Mouse (Mus musculus): ENCODE measurements at regions not wholly inside any gene's neighbourhood (a gene's known extent, or its start where the extent isn't known, plus 50 kb on each side); places are given as distances from the start of the nearest gene placed in this dataset.

- Histone ChIP-seq H3K27ac (ENCODE audit: insufficient read depth, low read length) (no peak overlapping the region), H3K4me3 (ENCODE audit: insufficient read depth, low read length) (no peak overlapping the region), H3K4me1 (ENCODE audit: control insufficient read depth, insufficient read depth, low read length) (no peaks in the 10 kb centered on the region)
- TF ChIP-seq POLR2A (IDR thresholded peaks at IDR 0.05; ENCODE audit: low read depth, low read length) (no peak), CTCF (IDR thresholded peaks at IDR 0.05; ENCODE audit: borderline replicate concordance, insufficient read depth, low read length) (no peak)
Measured at GRCm38 (mm10) chr3:84367145-84367740, 60.6 kb upstream of the Trim2 start.

- Histone ChIP-seq H3K4me3 (ENCODE audit: insufficient read depth, low read length) (no peak overlapping the region), H3K27ac (ENCODE audit: insufficient read depth, low read length) (no peak overlapping the region), H3K4me1 (ENCODE audit: control insufficient read depth, insufficient read depth, low read length) (no peaks in the 10 kb centered on the region)
- no peak for TF ChIP-seq POLR2A (IDR thresholded peaks at IDR 0.05; ENCODE audit: low read depth, low read length)
- TF ChIP-seq CTCF (IDR thresholded peaks at IDR 0.05; ENCODE audit: borderline replicate concordance, insufficient read depth, low read length) = no peak
Measured at GRCm38 (mm10) chr3:84358672-84359071, 52.0 kb upstream of the Trim2 start.

DNA sequence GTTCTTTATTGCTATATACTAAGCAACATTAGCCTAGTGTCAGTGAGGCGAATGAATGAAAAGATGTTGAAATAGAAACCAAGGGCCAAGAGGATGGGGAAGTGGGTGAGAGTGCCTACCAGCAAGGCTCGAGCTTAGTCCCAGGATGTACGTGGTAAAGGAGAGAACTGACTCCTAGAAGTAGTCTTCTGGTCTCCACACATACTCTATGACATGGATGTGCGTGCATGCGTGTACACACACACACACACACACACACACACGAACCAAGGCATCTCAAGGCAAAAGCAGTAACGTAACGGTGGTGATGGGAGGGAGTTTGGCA, 50.0 kb upstream of the Trim2 start:
- Histone ChIP-seq H3K4me3 (ENCODE audit: insufficient read depth, low read length) (no peak overlapping the region), H3K27ac (ENCODE audit: insufficient read depth, low read length) (no peak overlapping the region), H3K4me1 (ENCODE audit: control insufficient read depth, insufficient read depth, low read length) (no peaks in the 10 kb centered on the region)
- no peak for TF ChIP-seq CTCF (IDR thresholded peaks at IDR 0.05; ENCODE audit: borderline replicate concordance, insufficient read depth, low read length)
- no peak for TF ChIP-seq POLR2A (IDR thresholded peaks at IDR 0.05; ENCODE audit: low read depth, low read length)

Measured in embryonic fibroblast, embryonic 13.5 days (primary cell).